Mouse (Mus musculus) small intestine, adult 2 months (tissue): Measurements from ENCODE around the gene Dhrs11. TPM values are rescaled to one million over a fixed set of nuclear protein-coding genes. Genes with fewer than 3 reads are reported as not detected.

Source experiments
- H3K27ac ChIP-seq: fragments of 200-500 bp; 2 replicates; pipeline ENCODE4 v1.5.1; 2012; ENCODE audit warnings: low read depth, low read length, control low read depth, inconsistent platforms; ENCODE audit not compliant: insufficient read depth
- H3K27me3 ChIP-seq: fragments of 200-500 bp; 2 replicates; pipeline ENCODE4 v1.6.1; 2012; ENCODE audit warnings: mild to moderate bottlenecking, moderate library complexity, low read length, inconsistent platforms; ENCODE audit not compliant: control insufficient read depth, insufficient read depth
- H3K36me3 ChIP-seq: fragments of 200-500 bp; 2 replicates; pipeline ENCODE4 v1.6.1; 2012; ENCODE audit warnings: mild to moderate bottlenecking, low read length, control low read depth, inconsistent platforms; ENCODE audit not compliant: control insufficient read depth, insufficient read depth
- H3K4me1 ChIP-seq: fragments of 200-500 bp; 2 replicates; pipeline ENCODE4 v1.6.1; 2012; ENCODE audit warnings: low read length, inconsistent platforms, mixed read lengths; ENCODE audit not compliant: control insufficient read depth, insufficient read depth, insufficient read length
- H3K4me3 ChIP-seq: fragments of 200-500 bp; 2 replicates; pipeline ENCODE4 v1.5.1; 2012; ENCODE audit warnings: low read depth, mild to moderate bottlenecking, control low read depth, inconsistent platforms, low read length, moderate library complexity
- CTCF ChIP-seq: fragments of 200-500 bp; IDR thresholded peaks from 2 replicates; pipeline ENCODE4 v1.5.1; 2012; ENCODE audit warnings: low read depth, mild to moderate bottlenecking, control low read depth, inconsistent platforms, low read length, moderate library complexity, mixed read lengths; ENCODE audit not compliant: insufficient replicate concordance, insufficient read length; ENCODE audit errors: extremely low read depth
- POLR2A ChIP-seq: fragments of 200-500 bp; IDR thresholded peaks from 2 replicates; pipeline ENCODE4 v1.6.1; 2012; ENCODE audit warnings: low read depth, mild to moderate bottlenecking, control low read depth, inconsistent platforms, low read length, moderate library complexity
- WGBS: fragments of 180-500 bp; shearing (Covaris S2); methylation state at CpG from one replicate; pipeline ENCODE4 v1.1.7; 2018; 5-methylcytosine and 5-hydroxymethylcytosine counted together
- polyA plus RNA-seq: library from polyadenylated mRNA; depleted of rRNA; stranded (reverse); fragments of >200 nt; gene quantifications from 2 replicates; pipeline ENCODE4 v1.2.3, GENCODE M21; 2012

Dhrs11 gene
- polyA plus RNA-seq, 1 experiment = 763 TPM

- Histone ChIP-seq H3K4me1 (peaks cover 18% of the 10 kb centered on the region), H3K4me3 (no peak overlapping the region), H3K27ac (0 out of 2 replicates have a peak overlapping the region, but pooled peaks have one; percentile 1), H3K36me3 (peaks cover 47% of the 10 kb centered on the region), H3K27me3 (no peaks in the 10 kb centered on the region)
- WGBS = 84% methylated on average over 5 of the region's 5 CpGs
- TF ChIP-seq POLR2A (no peak), CTCF (no peak)
These were observed 6.3 kb downstream of the Dhrs11 start for GRCm38 (mm10) chr11:84822487-84822886.

- Histone ChIP-seq H3K27me3 (no peaks in the 10 kb centered on the region), H3K27ac (no peak overlapping the region), H3K4me3 (no peak overlapping the region), H3K4me1 (peaks cover 16% of the 10 kb centered on the region), H3K36me3 (peaks cover 47% of the 10 kb centered on the region)
- 91% methylated on average over 9 of the region's 9 CpGs for WGBS
- TF ChIP-seq POLR2A (no peak), CTCF (no peak)
These were observed 7.5 kb downstream of the Dhrs11 start for GRCm38 (mm10) chr11:84821131-84821770.

- Histone ChIP-seq H3K27ac (peak within 1 kb of the TSS; percentile 74), H3K4me3 (peak within 1 kb of the TSS; percentile 78), H3K36me3 (peaks cover 29% of the 10 kb centered on the region), H3K27me3 (no peaks in the 10 kb centered on the region), H3K4me1 (peaks cover 12% of the 10 kb centered on the region)
- under 1% methylated on average over 55 of the region's 55 CpGs for WGBS
- peak; percentile 56; the same call in 1 of the 2 replicates for TF ChIP-seq CTCF
- no peak for TF ChIP-seq POLR2A
These were observed 9.7 kb downstream of the Dhrs11 start, which contains the start of gene Mrm1 for GRCm38 (mm10) chr11:84818961-84819692. Gene Mrm1 (minus strand): TSS chr11:84819515.

GRCm38 (mm10) chr11:84818085-84818960 is 10.5 kb downstream of the Dhrs11 start:
- Histone ChIP-seq H3K36me3 (peaks cover 29% of the 10 kb centered on the region), H3K27ac (peak overlapping the region; percentile 74), H3K4me1 (peaks cover 8% of the 10 kb centered on the region), H3K4me3 (peak overlapping the region; percentile 78), H3K27me3 (no peaks in the 10 kb centered on the region)
- 1% methylated on average over 39 of the region's 39 CpGs for WGBS
- TF ChIP-seq CTCF (peak; percentile 81; the same call in 1 of the 2 replicates), POLR2A (0 out of 2 replicates have a peak, but pooled peaks have one; percentile 9)

DNA sequence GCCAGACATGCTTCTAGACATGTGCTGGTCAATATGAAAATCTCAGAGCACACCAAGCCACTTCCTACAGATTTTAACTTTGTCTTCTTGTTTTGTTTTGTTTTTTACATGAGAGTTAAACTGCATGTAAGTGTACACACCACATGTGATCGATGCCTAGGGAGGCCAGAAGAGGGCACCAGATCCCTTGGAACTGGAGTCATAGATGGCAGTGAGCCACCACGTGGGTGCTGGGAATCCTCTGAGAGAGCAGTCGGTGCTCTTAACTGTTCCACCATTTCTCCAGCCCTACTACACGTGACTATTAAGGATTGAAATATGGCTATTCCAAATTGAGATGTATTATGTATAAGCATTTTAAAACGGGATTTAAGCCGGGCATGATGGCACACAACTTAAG is 11.4 kb downstream of the Dhrs11 start:
- Histone ChIP-seq H3K27me3 (no peaks in the 10 kb centered on the region), H3K36me3 (peaks cover 29% of the 10 kb centered on the region), H3K4me3 (no peak overlapping the region), H3K4me1 (no peaks in the 10 kb centered on the region; the same call in 1 of the 2 replicates), H3K27ac (no peak overlapping the region)
- 82% methylated on average over 6 of the region's 6 CpGs for WGBS
- peak; percentile 44; the same call in 1 of the 2 replicates for TF ChIP-seq CTCF
- TF ChIP-seq POLR2A = no peak

DNA sequence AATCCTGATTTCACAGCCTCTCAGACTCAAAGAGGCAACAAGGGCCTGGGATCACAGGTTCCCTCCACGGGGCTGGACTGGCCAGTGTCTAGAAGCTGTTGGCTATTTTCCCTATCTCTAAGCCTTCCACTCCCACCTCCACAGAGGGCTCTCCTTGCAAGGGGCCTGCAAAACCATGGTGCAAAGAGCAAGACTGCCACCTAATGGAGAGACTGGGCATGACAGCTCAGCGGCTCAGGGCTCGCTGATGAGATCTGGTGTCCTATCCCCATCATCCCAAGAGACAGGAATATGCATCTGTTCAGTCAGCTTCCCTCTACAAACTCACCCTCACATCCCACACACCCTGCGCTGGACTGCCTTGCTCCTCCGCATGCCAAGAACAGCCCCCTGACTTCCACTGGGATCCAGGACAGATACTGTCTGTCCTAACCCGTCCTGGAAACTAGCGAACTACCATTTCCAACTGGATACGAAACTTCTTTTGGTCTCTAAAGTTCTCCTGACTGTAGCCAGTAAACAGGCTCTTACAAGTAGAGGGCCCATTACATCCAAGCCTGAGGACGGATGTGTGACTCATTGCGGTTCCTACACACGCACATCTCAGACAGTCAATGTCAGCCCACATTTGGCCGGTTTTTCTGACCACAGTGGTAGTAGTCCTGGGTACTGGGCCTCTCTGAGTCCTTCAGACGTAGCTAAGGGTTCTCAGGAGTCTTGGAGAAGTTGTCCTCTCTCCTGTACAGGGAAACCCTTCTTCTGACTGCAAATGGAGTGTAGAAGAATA is 14.9 kb downstream of the Dhrs11 start:
- Histone ChIP-seq H3K4me3 (no peak overlapping the region), H3K27me3 (no peaks in the 10 kb centered on the region), H3K4me1 (no peaks in the 10 kb centered on the region), H3K27ac (no peak overlapping the region), H3K36me3 (peaks cover 13% of the 10 kb centered on the region)
- TF ChIP-seq CTCF (peak; percentile 87; the same call in 1 of the 2 replicates), POLR2A (no peak)
- 67% methylated on average over 13 of the region's 13 CpGs for WGBS
